Mouse (Mus musculus) CH12.LX (cell line): ENCODE results near the gene Rragc. TPM values are rescaled to one million over a fixed set of nuclear protein-coding genes. Genes with fewer than 3 reads are reported as not detected.

Experiments used
- DNase-seq: peaks from one replicate; pipeline ENCODE4 v3.0.0-alpha.2; 2013; ENCODE audit errors: extremely low read depth
- H3K27ac ChIP-seq: 2 replicates; pipeline ENCODE4 v1.5.1; 2012; ENCODE audit warnings: low read depth, mild to moderate bottlenecking, control low read depth, moderate library complexity; ENCODE audit not compliant: insufficient read depth
- H3K27me3 ChIP-seq: replicated peaks from 2 replicates; pipeline ENCODE3; 2012; ENCODE audit warnings: inconsistent platforms
- H3K36me3 ChIP-seq, 2 experiments: replicated peaks in 1 of 2; 2 replicates each; pipeline versions ENCODE3 to v1.6.1; 2012; ENCODE audit warnings: inconsistent platforms in 1 of 2, low read length in 1 of 2, mild to moderate bottlenecking in 1 of 2, mixed read lengths in 1 of 2, moderate library complexity in 1 of 2; ENCODE audit not compliant: control insufficient read depth in 1 of 2, insufficient read depth in 1 of 2
- H3K4me1 ChIP-seq, 2 experiments: 2 replicates each; pipeline ENCODE4 v1.6.1; 2012; ENCODE audit warnings: inconsistent platforms in 1 of 2, moderate library complexity in 1 of 2; ENCODE audit not compliant: insufficient read depth in 2 of 2, control insufficient read depth in 1 of 2
- H3K4me2 ChIP-seq: 2 replicates; pipeline ENCODE4 v1.6.1; 2012; ENCODE audit warnings: low read depth, mild to moderate bottlenecking, control low read depth; ENCODE audit not compliant: poor library complexity, insufficient read depth, severe bottlenecking
- H3K4me3 ChIP-seq, 3 experiments: fragments of 150-350 bp in 1 of 3; sonication (generic) in 1 of 3; replicated peaks in 1 of 3; 2 replicates each; pipeline versions ENCODE3 to v1.5.1; 2011 to 2012; ENCODE audit warnings: low read depth in 2 of 3, low read length in 2 of 3, mild to moderate bottlenecking in 2 of 3, moderate library complexity in 2 of 3, control low read depth in 1 of 3, improper control_type of control experiment in 1 of 3, inconsistent platforms in 1 of 3, mixed read lengths in 1 of 3; ENCODE audit not compliant: poor library complexity in 1 of 3
- H3K79me2 ChIP-seq: replicated peaks from 2 replicates; pipeline ENCODE4 v1.6.1; 2012; ENCODE audit warnings: mild to moderate bottlenecking, moderate library complexity; ENCODE audit not compliant: control insufficient read depth, poor library complexity, insufficient read depth, severe bottlenecking; ENCODE audit errors: extremely low read depth
- H3K9ac ChIP-seq: 2 replicates; pipeline ENCODE4 v1.6.1; 2012; ENCODE audit warnings: low read depth, mild to moderate bottlenecking, control low read depth, moderate library complexity; ENCODE audit not compliant: insufficient read depth
- H3K9me3 ChIP-seq: replicated peaks from 2 replicates; pipeline ENCODE3; 2012; ENCODE audit warnings: low read length, inconsistent platforms, mixed read lengths
- BHLHE40 ChIP-seq: IDR thresholded peaks from 2 replicates; pipeline ENCODE4 v1.6.1; 2011; ENCODE audit warnings: mild to moderate bottlenecking, low read depth, low read length, improper control_type of control experiment
- CHD1 ChIP-seq: IDR thresholded peaks from 2 replicates; pipeline ENCODE4 v1.6.1; 2012; ENCODE audit warnings: low read depth, low read length, improper control_type of control experiment, inconsistent platforms
- CHD2 ChIP-seq: IDR thresholded peaks from 2 replicates; pipeline ENCODE4 v1.6.1; 2011; ENCODE audit warnings: low read length, improper control_type of control experiment
- CTCF ChIP-seq, 2 experiments: IDR thresholded peaks in 1 of 2; conservative IDR thresholded peaks in 1 of 2; 2 replicates each; pipeline ENCODE4 v1.5.1; 2011 to 2012; ENCODE audit warnings: low read depth in 2 of 2, low read length in 2 of 2, improper control_type of control experiment in 1 of 2, inconsistent platforms in 1 of 2, mild to moderate bottlenecking in 1 of 2, moderate library complexity in 1 of 2
- E2F4 ChIP-seq: IDR thresholded peaks from 2 replicates; pipeline ENCODE4 v1.6.1; 2011; ENCODE audit warnings: low read depth, low read length, improper control_type of control experiment; ENCODE audit not compliant: insufficient replicate concordance
- ELF1 ChIP-seq: IDR thresholded peaks from 2 replicates; pipeline ENCODE4 v1.6.1; 2014; ENCODE audit warnings: low read depth, mild to moderate bottlenecking, inconsistent platforms, low read length, improper control_type of control experiment
- EP300 ChIP-seq: IDR thresholded peaks from 2 replicates; pipeline ENCODE4 v1.6.1; 2011; ENCODE audit warnings: low read length, improper control_type of control experiment
- ETS1 ChIP-seq: conservative IDR thresholded peaks from 2 replicates; pipeline ENCODE4 v1.6.1; 2012; ENCODE audit warnings: low read depth, mild to moderate bottlenecking, inconsistent platforms, low read length, improper control_type of control experiment, moderate library complexity
- GABPA ChIP-seq: IDR thresholded peaks from 2 replicates; pipeline ENCODE4 v1.6.1; 2012; ENCODE audit warnings: low read depth, low read length, improper control_type of control experiment, inconsistent platforms; ENCODE audit not compliant: insufficient replicate concordance
- HCFC1 ChIP-seq: IDR thresholded peaks from 2 replicates; pipeline ENCODE4 v1.6.1; 2012; ENCODE audit warnings: low read depth, mild to moderate bottlenecking, inconsistent platforms, low read length, improper control_type of control experiment
- IRF4 ChIP-seq: IDR thresholded peaks from 2 replicates; pipeline ENCODE4 v1.6.1; 2014; ENCODE audit warnings: low read depth, mild to moderate bottlenecking, inconsistent platforms, low read length, improper control_type of control experiment
- JUN ChIP-seq: IDR thresholded peaks from 2 replicates; pipeline ENCODE4 v1.6.1; 2011; ENCODE audit warnings: low read depth, mild to moderate bottlenecking, low read length, improper control_type of control experiment, moderate library complexity; ENCODE audit not compliant: insufficient read depth
- JUND ChIP-seq: conservative IDR thresholded peaks from 2 replicates; pipeline ENCODE4 v1.6.1; 2011; ENCODE audit warnings: low read depth, low read length, improper control_type of control experiment
- KAT2A ChIP-seq: IDR thresholded peaks from 2 replicates; pipeline ENCODE4 v1.6.1; 2012; ENCODE audit warnings: low read length, improper control_type of control experiment, inconsistent platforms; ENCODE audit not compliant: insufficient replicate concordance
- MAFK ChIP-seq: IDR thresholded peaks from 2 replicates; pipeline ENCODE4 v1.6.1; 2011; ENCODE audit warnings: low read length, improper control_type of control experiment; ENCODE audit not compliant: insufficient replicate concordance
- MAX ChIP-seq: IDR thresholded peaks from 2 replicates; pipeline ENCODE4 v1.6.1; 2011; ENCODE audit warnings: low read length, improper control_type of control experiment
- MAZ ChIP-seq: IDR thresholded peaks from 2 replicates; pipeline ENCODE4 v1.6.1; 2012; ENCODE audit warnings: low read depth, mild to moderate bottlenecking, inconsistent platforms, low read length, improper control_type of control experiment, moderate library complexity
- MEF2A ChIP-seq: IDR thresholded peaks from 2 replicates; pipeline ENCODE4 v1.6.1; 2014; ENCODE audit warnings: low read depth, mild to moderate bottlenecking, inconsistent platforms, low read length, improper control_type of control experiment, borderline replicate concordance
- MXI1 ChIP-seq: IDR thresholded peaks from 2 replicates; pipeline ENCODE4 v1.6.1; 2011; ENCODE audit warnings: mild to moderate bottlenecking, low read depth, low read length, improper control_type of control experiment
- MYC ChIP-seq: IDR thresholded peaks from 2 replicates; pipeline ENCODE4 v1.6.1; 2011; ENCODE audit warnings: low read depth, mild to moderate bottlenecking, improper control_type of control experiment, low read length
- NELFE ChIP-seq: IDR thresholded peaks from 2 replicates; pipeline ENCODE4 v1.6.1; 2011; ENCODE audit warnings: low read depth, low read length, improper control_type of control experiment
- NRF1 ChIP-seq: IDR thresholded peaks from 2 replicates; pipeline ENCODE4 v1.6.1; 2014; ENCODE audit warnings: low read depth, mild to moderate bottlenecking, inconsistent platforms, low read length, improper control_type of control experiment, moderate library complexity
- PAX5 ChIP-seq: IDR thresholded peaks from 2 replicates; pipeline ENCODE4 v1.6.1; 2012; ENCODE audit warnings: low read length, inconsistent platforms, mixed read lengths
- POLR2A ChIP-seq: IDR thresholded peaks from 2 replicates; pipeline ENCODE4 v1.6.1; 2011; ENCODE audit warnings: low read depth, mild to moderate bottlenecking, improper control_type of control experiment, low read length
- POLR2AphosphoS2 ChIP-seq: IDR thresholded peaks from 2 replicates; pipeline ENCODE4 v1.6.1; 2011; ENCODE audit warnings: low read depth, low read length, improper control_type of control experiment
- RAD21 ChIP-seq: IDR thresholded peaks from 2 replicates; pipeline ENCODE4 v1.6.1; 2011; ENCODE audit warnings: low read depth, mild to moderate bottlenecking, low read length, improper control_type of control experiment, moderate library complexity
- RCOR1 ChIP-seq: conservative IDR thresholded peaks from 2 replicates; pipeline ENCODE4 v1.6.1; 2012; ENCODE audit warnings: low read depth, mild to moderate bottlenecking, inconsistent platforms, low read length, improper control_type of control experiment
- SIN3A ChIP-seq: IDR thresholded peaks from 2 replicates; pipeline ENCODE4 v1.6.1; 2012; ENCODE audit warnings: low read length, improper control_type of control experiment, inconsistent platforms
- SMC3 ChIP-seq: IDR thresholded peaks from 2 replicates; pipeline ENCODE4 v1.6.1; 2011; ENCODE audit warnings: low read depth, low read length, improper control_type of control experiment
- TBP ChIP-seq: conservative IDR thresholded peaks from 2 replicates; pipeline ENCODE4 v1.6.1; 2011; ENCODE audit warnings: low read depth, low read length, improper control_type of control experiment
- TCF12 ChIP-seq: IDR thresholded peaks from 2 replicates; pipeline ENCODE4 v1.6.1; 2014; ENCODE audit warnings: low read depth, mild to moderate bottlenecking, inconsistent platforms, low read length, improper control_type of control experiment
- UBTF ChIP-seq: IDR thresholded peaks from 2 replicates; pipeline ENCODE4 v1.6.1; 2012; ENCODE audit warnings: low read depth, mild to moderate bottlenecking, inconsistent platforms, low read length, improper control_type of control experiment, moderate library complexity
- USF1 ChIP-seq: IDR thresholded peaks from 2 replicates; pipeline ENCODE4 v1.6.1; 2014; ENCODE audit warnings: low read depth, mild to moderate bottlenecking, inconsistent platforms, low read length, improper control_type of control experiment
- USF2 ChIP-seq: conservative IDR thresholded peaks from 2 replicates; pipeline ENCODE4 v1.6.1; 2011; ENCODE audit warnings: low read depth, low read length, improper control_type of control experiment
- ZC3H11A ChIP-seq: IDR thresholded peaks from 2 replicates; pipeline ENCODE4 v1.6.1; 2012; ENCODE audit warnings: low read depth, mild to moderate bottlenecking, inconsistent platforms, low read length, improper control_type of control experiment
- ZKSCAN1 ChIP-seq: IDR thresholded peaks from 2 replicates; pipeline ENCODE4 v1.6.1; 2012; ENCODE audit warnings: low read depth, inconsistent platforms, low read length, improper control_type of control experiment, borderline replicate concordance
- ZMIZ1 ChIP-seq: IDR thresholded peaks from 2 replicates; pipeline ENCODE4 v1.6.1; 2012; ENCODE audit warnings: low read depth, mild to moderate bottlenecking, inconsistent platforms, low read length, improper control_type of control experiment
- ZNF384 ChIP-seq: IDR thresholded peaks from 2 replicates; pipeline ENCODE4 v1.6.1; 2012; ENCODE audit warnings: low read depth, low read length, improper control_type of control experiment, inconsistent platforms
- dilution Hi-C: fragments of 300-500 bp; cut with MboI; formaldehyde crosslinking; loops from 2 replicates; pipeline ENCODE4 v1.14.3; 2020; ENCODE audit warnings: low sequenced_read_pairs; ENCODE audit not compliant: extremely low pct_unique_long_range_greater_than_20kb, extremely low pct_ligation_motif_present
- in situ Hi-C: fragments of 300-500 bp; cut with MboI; formaldehyde crosslinking; loops from 3 replicates; pipeline ENCODE4 v1.14.3; 2019; ENCODE audit warnings: low sequenced_read_pairs, low pct_ligation_motif_present, low pct_unique_long_range_greater_than_20kb, mixed read lengths
- polyA plus RNA-seq: library from polyadenylated mRNA; unstranded; fragments of >175 nt; gene quantifications from 2 replicates; pipeline ENCODE4 v1.2.1, GENCODE M21; 2012; ENCODE audit warnings: low read depth; ENCODE audit not compliant: insufficient read length
- total RNA-seq, 2 experiments: library from RNA; depleted of rRNA; stranded (reverse); fragments of 300-350 nt in 1 of 2; fragments of >200 nt in 1 of 2; gene quantifications; 2 replicates each; pipeline ENCODE4 v1.2.3; 2012 to 2014

The Rragc gene
- total RNA-seq (2012; rRNA removed) (23.6 and 24.0 TPM in 2 replicates), total RNA-seq (2014; rRNA removed) (67.6 and 77.9 TPM in 2 replicates), polyA plus RNA-seq (49.0 and 49.1 TPM in 2 replicates)

DNA sequence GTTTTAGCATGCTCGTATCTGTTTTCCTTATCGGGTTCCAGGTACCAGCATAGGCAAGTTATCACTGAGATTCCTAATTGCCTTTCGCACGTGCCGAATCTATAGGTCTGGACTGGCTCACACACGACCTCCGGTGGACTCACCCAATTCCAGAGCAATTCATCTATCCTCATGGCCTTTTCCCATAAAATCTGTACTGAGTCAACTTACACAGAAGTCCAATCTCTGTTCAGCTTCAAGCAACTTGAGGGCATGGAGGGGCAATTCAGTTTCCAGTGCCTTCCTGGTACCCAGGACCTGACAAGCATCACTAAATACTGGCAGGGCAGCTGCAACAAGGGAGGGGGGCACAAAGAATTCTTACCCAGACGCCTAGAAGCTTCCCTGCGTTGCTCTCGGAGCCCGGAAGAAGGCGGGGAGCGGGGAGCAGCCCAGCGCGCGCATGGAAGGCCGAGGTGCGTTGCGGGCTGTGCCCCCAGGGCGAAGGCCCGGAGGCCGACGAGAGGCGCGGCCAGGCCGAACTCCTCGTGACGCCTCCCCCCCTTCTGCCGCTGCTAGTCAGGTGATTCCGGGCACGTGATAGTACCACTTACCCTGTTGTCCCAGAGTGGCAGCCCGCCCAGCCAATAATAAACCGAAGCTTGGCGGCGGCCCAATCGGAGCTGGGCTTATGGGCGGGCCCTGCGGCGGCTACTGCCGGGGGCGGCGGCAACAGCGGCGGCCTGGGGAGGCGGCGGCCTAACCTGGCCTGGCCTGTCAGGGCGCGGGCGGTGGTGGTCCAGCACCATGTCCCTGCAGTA, at the start of gene Rragc:
Gene Rragc, plus strand, starts transcription at position 699 of the 800 bp plus-strand sequence.
- peak within 1 kb of the TSS; percentile 96 for H3K9ac ChIP-seq
- TF ChIP-seq IRF4, result peak; percentile 61
- peak; percentile 98 for TF ChIP-seq BHLHE40
- TF ChIP-seq RAD21, result no peak
- peak; percentile 58; the same call in 1 of the 2 replicates for TF ChIP-seq NELFE
- no peak for TF ChIP-seq SMC3
- TF ChIP-seq SIN3A, result peak; percentile 92
- TF ChIP-seq MAX, result peak; percentile 97
- no peak for TF ChIP-seq E2F4
- TF ChIP-seq RCOR1, result no peak
- TF ChIP-seq ELF1, result peak; percentile 78
- TF ChIP-seq TCF12, result peak; percentile 52; the same call in 1 of the 2 replicates
- TF ChIP-seq ZNF384, result no peak
- no peak for TF ChIP-seq CTCF (conservative IDR thresholded peaks at IDR 0.05 in 1 of 2, IDR thresholded peaks at IDR 0.05 in 1 of 2; ENCODE audit: low read depth in 2 of 2, low read length in 2 of 2)
- TF ChIP-seq CHD1, result no peak
- peak; percentile 74; the same call in 1 of the 2 replicates for TF ChIP-seq KAT2A
- peak; percentile 92 for TF ChIP-seq MXI1
- TF ChIP-seq ETS1, result peak; percentile 73
- 0 out of 2 replicates have a peak, but pooled peaks have one; percentile 32 for TF ChIP-seq TBP
- peak; percentile 99 for TF ChIP-seq USF1
- no peak for TF ChIP-seq JUND
- TF ChIP-seq MYC, result peak; percentile 72
- no peak; the same call in 1 of the 2 replicates for TF ChIP-seq GABPA
- no peak for TF ChIP-seq MAFK
- peak; percentile 94 for TF ChIP-seq CHD2
- TF ChIP-seq ZC3H11A, result no peak
- peak; percentile 88 for TF ChIP-seq POLR2A
- no peak for TF ChIP-seq PAX5
- TF ChIP-seq MAZ, result peak; percentile 91
- peak; percentile 56; the same call in 1 of the 2 replicates for TF ChIP-seq ZMIZ1
- TF ChIP-seq HCFC1, result peak; percentile 81
- TF ChIP-seq USF2, result peak; percentile 97
- TF ChIP-seq EP300, result no peak
- no peak for TF ChIP-seq ZKSCAN1
- no peak; the same call in 1 of the 2 replicates for TF ChIP-seq MEF2A
- TF ChIP-seq NRF1, result peak; percentile 55
- TF ChIP-seq POLR2AphosphoS2, result no peak
- TF ChIP-seq JUN, result no peak
- no peak for TF ChIP-seq UBTF
- TF ChIP-seq, all 38 proteins: peak for 20
- Histone ChIP-seq H3K27ac (peak within 1 kb of the TSS; percentile 67), H3K4me2 (peak within 1 kb of the TSS; percentile 96), H3K4me3 (peak within 1 kb of the TSS; percentile 85 to 98 (median 95)), H3K79me2 (peaks cover 39% of the 10 kb centered on the region), H3K4me1 (peaks cover 8 to 34% of the 10 kb centered on the region in 2 experiments; a peak in 3 of 4 replicates), H3K27me3 (no peaks in the 10 kb centered on the region), H3K36me3 (peaks cover 20 to 42% of the 10 kb centered on the region in 2 experiments), H3K9me3 (no peaks in the 10 kb centered on the region)
- in situ Hi-C loops, result no loop called here
- dilution Hi-C loops, result no loop called here
- peak; percentile 97 for DNase-seq
